Mouse (Mus musculus): ENCODE data around the gene Lgals7.

GRCm38 (mm10) chr7:28860898-28861297, 2.8 kb upstream of the Lgals7 start:
- TF ChIP-seq CTCF (IDR thresholded peaks at IDR 0.05; ENCODE audit: extremely low read depth, insufficient read depth, insufficient read length, insufficient replicate concordance) (no peak), POLR2A (IDR thresholded peaks at IDR 0.05; ENCODE audit: low read depth, low read length) (no peak)
